Mouse (Mus musculus): ENCODE data around the gene AC153137.1. TPM values are rescaled to one million over a fixed set of nuclear protein-coding genes. Genes with fewer than 3 reads are reported as not detected.

Gene AC153137.1
- not detected for polyA plus RNA-seq (2012; fragmentation: generic; extraction: Trizol)

GRCm38 (mm10) chr1:30977868-30978267 lies at the start of gene AC153137.1:
AC153137.1 (minus strand) TSS chr1:30977968.

Other genes starting within 250 kb of the AC153137.1 start
- 1 to 10 TPM in 1 of 2 experiments, under 1 TPM in 1; 0.89 to 8.7 TPM for gene Phf3, start 104.0 kb downstream of the AC153137.1 start, polyA plus RNA-seq (2012; fragmentation: generic; extraction: Trizol)
- gene Lgsn, start 198.4 kb upstream of the AC153137.1 start, polyA plus RNA-seq (2012; fragmentation: generic; extraction: Trizol) = not detected
- under 1 TPM in 1 of 2 experiments, not detected in 1; 0.05 TPM for gene 4931428L18Rik, start 244.7 kb upstream of the AC153137.1 start, polyA plus RNA-seq (2012; fragmentation: generic; extraction: Trizol)
- gene Pih1d3, start 244.9 kb upstream of the AC153137.1 start, polyA plus RNA-seq (2012; fragmentation: generic; extraction: Trizol) = not detected

Measured in C3H10T1/2 (cell line).